Mouse (Mus musculus): Measurements from ENCODE around the gene Rab39. TPM values are rescaled to one million over a fixed set of nuclear protein-coding genes. Genes with fewer than 3 reads are reported as not detected.

The Rab39 gene
- total RNA-seq, 4 experiments from 2014 or later = 0.38 to 1.4 (median 0.99) TPM

Other genes starting within 250 kb of the Rab39 start
- gene Atm, start 169.5 kb downstream of the Rab39 start, total RNA-seq (2022) = 10 to 100 TPM; 16.0 to 22.9 (median 20.7) TPM
- gene Npat, start 169.2 kb downstream of the Rab39 start, total RNA-seq (2022) = 10 to 100 TPM; 12.6 to 16.6 (median 14.6) TPM
- 100 to 1,000 TPM in 3 of 4 experiments, 10 to 100 TPM in 1; 74.4 to 114 (median 105) TPM for gene Acat1, start 95.8 kb downstream of the Rab39 start, total RNA-seq (2022)
- gene Cul5, start 36.2 kb downstream of the Rab39 start, total RNA-seq (2022) = 10 to 100 TPM; 36.4 to 48.5 (median 41.0) TPM
- gene Slc35f2, start 65.3 kb upstream of the Rab39 start, total RNA-seq (2022) = 1 to 10 TPM; 1.2 to 3.3 (median 2.5) TPM
- not detected for gene Sln, start 143.9 kb upstream of the Rab39 start, total RNA-seq (2022)